Mouse (Mus musculus) neural tube, embryonic 12.5 days (tissue): Measurements from ENCODE around the gene Eif3m. TPM values are rescaled to one million over a fixed set of nuclear protein-coding genes. Genes with fewer than 3 reads are reported as not detected.

Experiments used
- ATAC-seq: fragments of 200-750 bp; cut with Nextera tagmentation; 2 replicates; pipeline ENCODE4 v1.8.0; 2017; ENCODE audit warnings: low read depth, mild to moderate bottlenecking, moderate TSS enrichment, moderate library complexity; ENCODE audit not compliant: low FRiP score
- H3K27ac ChIP-seq: fragments of 300-500 bp; sonication (generic); 2 replicates; pipeline ENCODE4 v1.5.1; 2016
- H3K27me3 ChIP-seq: fragments of 300-500 bp; sonication (generic); replicated peaks from 2 replicates; pipeline ENCODE4 v1.6.1; 2016; ENCODE audit warnings: mild to moderate bottlenecking
- H3K36me3 ChIP-seq: fragments of 300-500 bp; sonication (generic); 2 replicates; pipeline ENCODE4 v1.6.1; 2016; ENCODE audit warnings: mild to moderate bottlenecking
- H3K4me1 ChIP-seq: fragments of 300-500 bp; sonication (generic); 2 replicates; pipeline ENCODE4 v1.6.1; 2016
- H3K4me2 ChIP-seq: fragments of 300-500 bp; sonication (generic); replicated peaks from 2 replicates; pipeline ENCODE4 v1.6.1; 2016; ENCODE audit warnings: mild to moderate bottlenecking
- H3K4me3 ChIP-seq: fragments of 300-500 bp; sonication (generic); 2 replicates; pipeline ENCODE4 v1.5.1; 2016
- H3K9ac ChIP-seq: fragments of 300-500 bp; sonication (generic); 2 replicates; pipeline ENCODE4 v1.6.1; 2016; ENCODE audit warnings: mild to moderate bottlenecking
- H3K9me3 ChIP-seq: fragments of 300-500 bp; sonication (generic); 2 replicates; pipeline ENCODE4 v1.6.1; 2016; ENCODE audit warnings: mild to moderate bottlenecking
- WGBS: fragments of 180-500 bp; shearing (Covaris S2); methylation state at CpG from one replicate; pipeline ENCODE4 v1.1.7; 2016; 5-methylcytosine and 5-hydroxymethylcytosine counted together
- polyA plus RNA-seq: library from polyadenylated mRNA; unstranded; fragments of >200 nt; fragmentation: Nextera tagmentation; extraction: Ambion mirVana; gene quantifications from 2 replicates; pipeline ENCODE4 v1.2.1, GENCODE M21; 2016

Gene Eif3m
- polyA plus RNA-seq, 1 experiment from 2014 or later, result 226 TPM

DNA sequence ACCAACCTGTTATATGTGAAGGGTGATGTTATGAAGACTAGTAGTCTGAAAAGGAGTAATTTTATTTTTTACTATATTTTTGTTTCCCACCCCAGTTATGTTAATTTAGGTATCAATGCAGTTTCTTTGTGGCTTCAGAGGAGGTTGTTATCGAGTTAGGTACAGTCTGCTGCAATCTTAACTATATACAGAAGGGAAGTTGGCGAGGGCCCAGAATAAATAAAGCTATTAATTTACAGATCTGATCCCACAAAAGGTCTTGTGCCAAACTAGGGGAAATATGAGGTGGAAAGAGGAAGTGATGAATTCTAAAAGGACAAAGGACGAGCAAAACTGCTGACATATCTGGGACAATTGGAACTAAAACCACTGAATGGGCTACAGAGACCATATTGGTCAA lies 20.7 kb downstream of the Eif3m start:
- Histone ChIP-seq H3K4me1 (no peaks in the 10 kb centered on the region), H3K4me3 (no peak overlapping the region), H3K27ac (no peak overlapping the region), H3K9me3 (no peaks in the 10 kb centered on the region), H3K36me3 (peaks cover 19% of the 10 kb centered on the region), H3K4me2 (no peak overlapping the region), H3K9ac (no peak overlapping the region), H3K27me3 (no peaks in the 10 kb centered on the region)
- ATAC-seq, result no peak
- WGBS, result 89% methylated on average over 3 of the region's 3 CpGs

DNA sequence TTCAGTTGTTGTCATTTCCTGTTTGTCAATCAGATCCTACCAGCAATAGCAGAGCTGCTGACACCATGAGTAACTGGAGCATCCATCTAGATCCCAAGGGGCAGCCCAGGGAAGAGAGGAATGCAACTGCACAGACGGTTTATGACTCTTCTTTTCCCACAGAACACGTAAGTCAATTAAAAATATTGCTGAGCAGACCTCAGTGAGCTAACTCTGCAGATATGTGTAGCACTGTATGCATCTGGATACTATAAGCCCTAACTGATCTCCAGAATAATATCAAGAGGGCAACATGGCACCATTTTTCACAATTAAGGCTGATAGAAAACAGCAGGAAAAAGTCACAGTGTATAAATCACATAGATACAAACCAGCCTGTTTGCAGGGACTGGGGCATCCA lies 22.4 kb downstream of the Eif3m start:
- Histone ChIP-seq H3K4me3 (no peak overlapping the region), H3K36me3 (peaks cover 19% of the 10 kb centered on the region), H3K4me2 (no peak overlapping the region), H3K27me3 (no peaks in the 10 kb centered on the region), H3K4me1 (no peaks in the 10 kb centered on the region), H3K9me3 (no peaks in the 10 kb centered on the region), H3K9ac (no peak overlapping the region), H3K27ac (no peak overlapping the region)
- WGBS, result 55% methylated on average over 2 of the region's 2 CpGs
- no peak for ATAC-seq

DNA sequence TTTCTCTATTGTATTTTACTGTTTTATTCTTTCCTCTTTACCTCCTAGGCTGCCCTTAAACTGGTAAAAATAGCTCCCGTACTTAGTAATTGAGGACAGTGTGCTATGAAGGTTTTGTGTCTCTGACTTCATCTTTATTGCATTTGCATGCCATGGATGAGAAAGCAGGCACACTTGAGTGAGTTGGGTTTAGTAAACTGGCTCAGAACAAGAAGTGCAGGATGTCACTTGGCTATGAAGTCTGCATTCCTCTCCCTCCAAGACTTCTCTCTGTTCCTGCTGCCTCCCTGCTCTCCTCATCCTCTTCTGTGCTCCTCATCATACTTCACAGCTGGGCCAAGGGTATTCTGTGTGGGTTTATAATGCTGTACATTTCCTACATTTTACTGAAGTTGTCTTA lies 27.9 kb downstream of the Eif3m start:
- Histone ChIP-seq H3K9ac (no peak overlapping the region), H3K27me3 (no peaks in the 10 kb centered on the region), H3K4me3 (no peak overlapping the region), H3K36me3 (peaks cover 4% of the 10 kb centered on the region; the same call in 1 of the 2 replicates), H3K9me3 (no peaks in the 10 kb centered on the region), H3K4me1 (no peaks in the 10 kb centered on the region), H3K27ac (no peak overlapping the region), H3K4me2 (no peak overlapping the region)
- ATAC-seq, result no peak
- WGBS, result 89% methylated on average over 1 of the region's 1 CpGs

DNA sequence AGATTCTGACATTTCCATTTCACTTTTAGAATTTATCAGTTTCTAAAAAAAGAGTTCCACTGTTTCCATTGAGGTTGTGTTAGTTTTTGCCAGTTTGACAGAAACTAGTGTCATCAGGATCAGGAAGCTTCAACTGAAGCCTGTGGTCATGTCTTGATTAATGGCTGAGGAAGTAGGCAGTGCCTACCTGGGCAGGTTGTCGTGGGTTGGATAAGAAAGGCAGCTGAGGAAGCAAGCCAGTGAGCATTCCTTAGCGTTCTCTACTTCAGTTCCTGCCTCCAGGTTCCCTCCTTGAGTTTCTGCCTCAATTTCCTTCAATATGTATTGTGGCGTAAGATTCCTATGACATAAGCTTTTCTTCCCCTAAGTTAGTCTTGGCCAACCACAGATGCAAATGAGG lies 31.1 kb downstream of the Eif3m start:
- Histone ChIP-seq H3K9ac (no peak overlapping the region), H3K4me2 (no peak overlapping the region), H3K36me3 (no peaks in the 10 kb centered on the region), H3K4me1 (no peaks in the 10 kb centered on the region), H3K4me3 (no peak overlapping the region), H3K9me3 (no peaks in the 10 kb centered on the region), H3K27me3 (no peaks in the 10 kb centered on the region), H3K27ac (no peak overlapping the region)
- ATAC-seq, result no peak
- WGBS, result 75% methylated on average over 3 of the region's 3 CpGs

DNA sequence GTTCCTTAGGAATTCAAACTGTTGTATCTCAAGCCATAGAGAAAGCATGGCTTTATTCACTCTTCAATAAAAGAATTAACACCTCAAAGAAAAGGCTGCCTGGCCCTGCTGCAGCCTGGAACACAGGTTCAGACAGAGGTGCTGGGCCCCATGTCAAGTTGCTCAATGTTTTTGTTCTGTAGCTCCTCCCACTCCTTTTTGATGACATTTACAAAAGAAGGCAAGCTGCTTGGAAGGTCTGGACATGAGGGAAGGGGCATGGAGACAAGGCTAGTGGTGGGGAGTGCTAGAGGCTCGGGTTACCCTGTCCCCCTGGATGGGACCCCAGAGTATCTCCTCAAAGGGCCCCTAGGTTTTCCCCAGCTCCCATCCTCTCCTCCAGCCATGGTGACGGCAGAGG lies 35.2 kb downstream of the Eif3m start:
- Histone ChIP-seq H3K9ac (no peak overlapping the region), H3K4me3 (no peak overlapping the region), H3K4me1 (no peaks in the 10 kb centered on the region), H3K36me3 (no peaks in the 10 kb centered on the region), H3K27ac (no peak overlapping the region), H3K9me3 (no peaks in the 10 kb centered on the region), H3K4me2 (no peak overlapping the region), H3K27me3 (no peaks in the 10 kb centered on the region)
- ATAC-seq, result no peak
- 10% methylated on average over 2 of the region's 2 CpGs for WGBS

DNA sequence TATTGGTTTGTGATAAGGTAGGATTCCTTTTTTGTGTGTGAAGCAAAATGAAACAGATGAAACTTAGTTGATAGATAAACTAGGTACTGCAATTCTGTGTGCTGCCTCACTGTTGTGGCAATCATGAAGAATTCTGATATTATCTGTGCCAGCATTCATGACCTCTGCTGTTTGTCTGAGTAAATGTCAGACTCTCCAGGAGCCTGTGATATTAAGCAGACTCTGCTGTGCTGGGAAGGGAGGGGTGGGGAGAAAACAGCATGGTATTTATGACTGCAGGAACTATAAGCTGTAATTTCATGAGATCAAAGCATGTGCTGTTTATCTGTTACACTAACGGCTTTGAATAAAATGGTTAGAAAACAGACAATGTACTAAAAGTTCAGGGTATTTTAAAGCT lies 52.4 kb downstream of the Eif3m start:
- Histone ChIP-seq H3K27ac (no peak overlapping the region), H3K9me3 (no peaks in the 10 kb centered on the region), H3K36me3 (no peaks in the 10 kb centered on the region), H3K4me2 (no peak overlapping the region), H3K9ac (no peak overlapping the region), H3K27me3 (no peaks in the 10 kb centered on the region), H3K4me3 (no peak overlapping the region), H3K4me1 (no peaks in the 10 kb centered on the region)
- 11% methylated on average over 1 of the region's 1 CpGs for WGBS
- ATAC-seq, result no peak

Other genes starting within 250 kb of the Eif3m start
- gene Qser1, start 200.3 kb downstream of the Eif3m start, polyA plus RNA-seq, result 7.6 and 8.7 TPM in 2 replicates
- gene Prrg4, start 167.2 kb downstream of the Eif3m start, polyA plus RNA-seq, result 0.35 and 0.46 TPM in 2 replicates
- 7.7 and 9.5 TPM in 2 replicates for gene Ccdc73, start 149.3 kb downstream of the Eif3m start, polyA plus RNA-seq
- not detected in 2 replicates for gene Gm11060, start 74.9 kb upstream of the Eif3m start, polyA plus RNA-seq
- gene Wt1, start 109.4 kb upstream of the Eif3m start, polyA plus RNA-seq, result 2.5 and 3.1 TPM in 2 replicates
- gene Them7, start 207.2 kb upstream of the Eif3m start, polyA plus RNA-seq, result 0.29 and 0.58 TPM in 2 replicates